Mouse (Mus musculus) CH12.LX (cell line): ENCODE results near the gene H2-Q1. TPM values are rescaled to one million over a fixed set of nuclear protein-coding genes. Genes with fewer than 3 reads are reported as not detected.

Experiments
- DNase-seq: peaks from one replicate; pipeline ENCODE4 v3.0.0-alpha.2; 2013; ENCODE audit errors: extremely low read depth
- H3K27ac ChIP-seq: 2 replicates; pipeline ENCODE4 v1.5.1; 2012; ENCODE audit warnings: low read depth, mild to moderate bottlenecking, control low read depth, moderate library complexity; ENCODE audit not compliant: insufficient read depth
- H3K27me3 ChIP-seq: replicated peaks from 2 replicates; pipeline ENCODE3; 2012; ENCODE audit warnings: inconsistent platforms
- H3K36me3 ChIP-seq, 2 experiments: replicated peaks in 1 of 2; 2 replicates each; pipeline versions ENCODE3 to v1.6.1; 2012; ENCODE audit warnings: inconsistent platforms in 1 of 2, low read length in 1 of 2, mild to moderate bottlenecking in 1 of 2, mixed read lengths in 1 of 2, moderate library complexity in 1 of 2; ENCODE audit not compliant: control insufficient read depth in 1 of 2, insufficient read depth in 1 of 2
- H3K4me1 ChIP-seq, 2 experiments: 2 replicates each; pipeline ENCODE4 v1.6.1; 2012; ENCODE audit warnings: inconsistent platforms in 1 of 2, moderate library complexity in 1 of 2; ENCODE audit not compliant: insufficient read depth in 2 of 2, control insufficient read depth in 1 of 2
- H3K4me2 ChIP-seq: 2 replicates; pipeline ENCODE4 v1.6.1; 2012; ENCODE audit warnings: low read depth, mild to moderate bottlenecking, control low read depth; ENCODE audit not compliant: poor library complexity, insufficient read depth, severe bottlenecking
- H3K4me3 ChIP-seq, 3 experiments: fragments of 150-350 bp in 1 of 3; sonication (generic) in 1 of 3; replicated peaks in 1 of 3; 2 replicates each; pipeline versions ENCODE3 to v1.5.1; 2011 to 2012; ENCODE audit warnings: low read depth in 2 of 3, low read length in 2 of 3, mild to moderate bottlenecking in 2 of 3, moderate library complexity in 2 of 3, control low read depth in 1 of 3, improper control_type of control experiment in 1 of 3, inconsistent platforms in 1 of 3, mixed read lengths in 1 of 3; ENCODE audit not compliant: poor library complexity in 1 of 3
- H3K79me2 ChIP-seq: replicated peaks from 2 replicates; pipeline ENCODE4 v1.6.1; 2012; ENCODE audit warnings: mild to moderate bottlenecking, moderate library complexity; ENCODE audit not compliant: control insufficient read depth, poor library complexity, insufficient read depth, severe bottlenecking; ENCODE audit errors: extremely low read depth
- H3K9ac ChIP-seq: 2 replicates; pipeline ENCODE4 v1.6.1; 2012; ENCODE audit warnings: low read depth, mild to moderate bottlenecking, control low read depth, moderate library complexity; ENCODE audit not compliant: insufficient read depth
- H3K9me3 ChIP-seq: replicated peaks from 2 replicates; pipeline ENCODE3; 2012; ENCODE audit warnings: low read length, inconsistent platforms, mixed read lengths
- CHD2 ChIP-seq: IDR thresholded peaks from 2 replicates; pipeline ENCODE4 v1.6.1; 2011; ENCODE audit warnings: low read length, improper control_type of control experiment
- ELF1 ChIP-seq: IDR thresholded peaks from 2 replicates; pipeline ENCODE4 v1.6.1; 2014; ENCODE audit warnings: low read depth, mild to moderate bottlenecking, inconsistent platforms, low read length, improper control_type of control experiment
- EP300 ChIP-seq: IDR thresholded peaks from 2 replicates; pipeline ENCODE4 v1.6.1; 2011; ENCODE audit warnings: low read length, improper control_type of control experiment
- ETS1 ChIP-seq: conservative IDR thresholded peaks from 2 replicates; pipeline ENCODE4 v1.6.1; 2012; ENCODE audit warnings: low read depth, mild to moderate bottlenecking, inconsistent platforms, low read length, improper control_type of control experiment, moderate library complexity
- HCFC1 ChIP-seq: IDR thresholded peaks from 2 replicates; pipeline ENCODE4 v1.6.1; 2012; ENCODE audit warnings: low read depth, mild to moderate bottlenecking, inconsistent platforms, low read length, improper control_type of control experiment
- IRF4 ChIP-seq: IDR thresholded peaks from 2 replicates; pipeline ENCODE4 v1.6.1; 2014; ENCODE audit warnings: low read depth, mild to moderate bottlenecking, inconsistent platforms, low read length, improper control_type of control experiment
- JUND ChIP-seq: conservative IDR thresholded peaks from 2 replicates; pipeline ENCODE4 v1.6.1; 2011; ENCODE audit warnings: low read depth, low read length, improper control_type of control experiment
- KAT2A ChIP-seq: IDR thresholded peaks from 2 replicates; pipeline ENCODE4 v1.6.1; 2012; ENCODE audit warnings: low read length, improper control_type of control experiment, inconsistent platforms; ENCODE audit not compliant: insufficient replicate concordance
- MAFK ChIP-seq: IDR thresholded peaks from 2 replicates; pipeline ENCODE4 v1.6.1; 2011; ENCODE audit warnings: low read length, improper control_type of control experiment; ENCODE audit not compliant: insufficient replicate concordance
- NELFE ChIP-seq: IDR thresholded peaks from 2 replicates; pipeline ENCODE4 v1.6.1; 2011; ENCODE audit warnings: low read depth, low read length, improper control_type of control experiment
- POLR2AphosphoS2 ChIP-seq: IDR thresholded peaks from 2 replicates; pipeline ENCODE4 v1.6.1; 2011; ENCODE audit warnings: low read depth, low read length, improper control_type of control experiment
- RAD21 ChIP-seq: IDR thresholded peaks from 2 replicates; pipeline ENCODE4 v1.6.1; 2011; ENCODE audit warnings: low read depth, mild to moderate bottlenecking, low read length, improper control_type of control experiment, moderate library complexity
- RCOR1 ChIP-seq: conservative IDR thresholded peaks from 2 replicates; pipeline ENCODE4 v1.6.1; 2012; ENCODE audit warnings: low read depth, mild to moderate bottlenecking, inconsistent platforms, low read length, improper control_type of control experiment
- SMC3 ChIP-seq: IDR thresholded peaks from 2 replicates; pipeline ENCODE4 v1.6.1; 2011; ENCODE audit warnings: low read depth, low read length, improper control_type of control experiment
- TBP ChIP-seq: conservative IDR thresholded peaks from 2 replicates; pipeline ENCODE4 v1.6.1; 2011; ENCODE audit warnings: low read depth, low read length, improper control_type of control experiment
- ZC3H11A ChIP-seq: IDR thresholded peaks from 2 replicates; pipeline ENCODE4 v1.6.1; 2012; ENCODE audit warnings: low read depth, mild to moderate bottlenecking, inconsistent platforms, low read length, improper control_type of control experiment
- dilution Hi-C: fragments of 300-500 bp; cut with MboI; formaldehyde crosslinking; loops from 2 replicates; pipeline ENCODE4 v1.14.3; 2020; ENCODE audit warnings: low sequenced_read_pairs; ENCODE audit not compliant: extremely low pct_unique_long_range_greater_than_20kb, extremely low pct_ligation_motif_present
- in situ Hi-C: fragments of 300-500 bp; cut with MboI; formaldehyde crosslinking; loops from 3 replicates; pipeline ENCODE4 v1.14.3; 2019; ENCODE audit warnings: low sequenced_read_pairs, low pct_ligation_motif_present, low pct_unique_long_range_greater_than_20kb, mixed read lengths
- polyA plus RNA-seq: library from polyadenylated mRNA; unstranded; fragments of >175 nt; gene quantifications from 2 replicates; pipeline ENCODE4 v1.2.1, GENCODE M21; 2012; ENCODE audit warnings: low read depth; ENCODE audit not compliant: insufficient read length
- total RNA-seq, 2 experiments: library from RNA; depleted of rRNA; stranded (reverse); fragments of 300-350 nt in 1 of 2; fragments of >200 nt in 1 of 2; gene quantifications; 2 replicates each; pipeline ENCODE4 v1.2.3; 2012 to 2014

The H2-Q1 gene
- total and polyA plus RNA-seq, 3 experiments, result 2.4 to 31.8 (median 13.9) TPM

DNA sequence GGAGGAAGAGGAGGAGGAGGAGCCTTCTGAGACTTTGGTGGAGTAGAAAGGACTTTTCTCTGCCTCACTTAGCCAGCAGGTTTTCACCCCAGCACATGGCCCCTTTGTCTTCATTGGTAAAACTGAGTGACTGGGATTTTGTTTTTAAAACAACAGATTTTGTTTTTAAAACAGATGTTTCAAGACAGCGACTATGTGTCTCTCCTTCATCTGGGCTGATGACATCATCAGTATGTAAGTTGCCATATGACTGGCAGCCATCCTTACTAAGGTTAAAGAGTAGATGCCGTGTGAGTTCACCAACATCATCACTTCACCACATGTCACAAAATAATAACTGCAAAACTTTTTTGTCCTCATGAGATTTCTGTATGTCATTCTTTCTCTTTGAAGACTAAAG is 33.9 kb downstream of the H2-Q1 start:
- TF ChIP-seq CHD2, result no peak
- no peak for TF ChIP-seq NELFE
- TF ChIP-seq RAD21, result no peak
- TF ChIP-seq ETS1, result no peak
- TF ChIP-seq JUND, result no peak
- TF ChIP-seq EP300, result no peak
- no peak for TF ChIP-seq MAFK
- TF ChIP-seq KAT2A, result no peak
- no peak for TF ChIP-seq ELF1
- dilution Hi-C loops, result no loop called here
- no peak overlapping the region for H3K4me3 ChIP-seq

DNA sequence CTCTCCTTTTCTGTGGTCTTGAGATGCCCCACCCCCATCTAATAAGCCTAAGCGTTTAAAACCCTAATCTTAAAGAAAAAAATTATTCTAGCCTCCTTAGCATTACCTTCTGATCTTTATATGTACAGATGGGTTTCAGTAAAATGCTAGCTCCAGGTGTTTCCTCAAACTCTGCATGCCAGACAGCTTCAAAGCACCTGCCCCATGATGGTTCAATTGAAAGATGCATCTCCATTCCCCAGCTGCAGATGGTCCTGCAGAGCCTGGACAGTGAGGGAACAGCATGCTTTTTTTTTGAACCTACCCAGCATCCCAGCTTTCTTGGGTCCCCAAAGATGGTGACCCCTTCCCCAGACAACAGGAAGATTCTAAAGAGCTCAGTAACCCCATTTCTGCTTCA is 36.9 kb downstream of the H2-Q1 start:
- no peak for DNase-seq
- no peaks in the 10 kb centered on the region for H3K27me3 ChIP-seq
- in situ Hi-C loops, result loop anchor here (5.0 kb wide), 1 partner anchor 35 kb away; the partner anchor contains the start of gene H2-Q1
- H3K36me3 ChIP-seq, result no peaks in the 10 kb centered on the region
- H3K9ac ChIP-seq, result no peak overlapping the region
- no peaks in the 10 kb centered on the region for H3K4me1 ChIP-seq
- TF ChIP-seq KAT2A (no peak), IRF4 (no peak), HCFC1 (no peak), SMC3 (no peak), TBP (no peak), POLR2AphosphoS2 (no peak), ZC3H11A (no peak), ETS1 (no peak), NELFE (no peak), EP300 (no peak), RCOR1 (no peak)
- TF ChIP-seq, all 38 proteins: peak for 0
- Histone ChIP-seq H3K27ac (no peak overlapping the region), H3K9me3 (no peaks in the 10 kb centered on the region), H3K4me3 (no peak overlapping the region), H3K4me2 (no peak overlapping the region), H3K79me2 (no peaks in the 10 kb centered on the region)
- dilution Hi-C loops, result no loop called here

More for the DNA sequence above, 33.9 kb downstream of the H2-Q1 start:
- Histone ChIP-seq H3K9ac (no peak overlapping the region), H3K9me3 (no peaks in the 10 kb centered on the region), H3K79me2 (no peaks in the 10 kb centered on the region), H3K27ac (no peak overlapping the region), H3K4me1 (no peaks in the 10 kb centered on the region), H3K36me3 (no peaks in the 10 kb centered on the region), H3K4me2 (no peak overlapping the region), H3K27me3 (no peaks in the 10 kb centered on the region)
- in situ Hi-C loops, result no loop called here
- no peak for DNase-seq
